Comparison of ENCODE assay signal across 8 mouse cellular contexts in genomic region chr9:22411002-22411857, GRCm38 (mm10). TPM values are rescaled to one million over a fixed set of nuclear protein-coding genes. Genes with fewer than 3 reads are reported as not detected.
A peak's percentile ranks its signal among the peaks of the same experiment; 100 is the strongest.
DNase-seq lines count a peak whose midpoint lies in the region; ATAC-seq lines count a peak whose summit lies in the region.

TSS of gene 9530077C05Rik (plus strand) at chr9:22411513.

- H3K27me3 ChIP-seq in hindbrain, embryonic 13.5 days: no peaks in the 10 kb centered on the region

- peak; percentile 99 for DNase-seq in R1 (ENCODE audit: low read depth, low spot score)
- peak; percentile 98 to 99 for DNase-seq in cerebellum, postnatal 14 days
- peak; percentile 96 for DNase-seq in frontal cortex, postnatal 14 days (ENCODE audit: low spot score in 2 of 2)
- peak; percentile 96 to 99 for DNase-seq in layer of hippocampus, postnatal 14 days (ENCODE audit: low spot score in 2 of 2)
- peak; percentile 98 for DNase-seq in lung, postnatal 10 days
- peak; percentile 90 for DNase-seq in ovary, postnatal 14 days (ENCODE audit: low spot score)
- peak; percentile 95 to 96 for DNase-seq in thymus, postnatal 10 days (ENCODE audit: low spot score in 2 of 2)

- ATAC-seq in hindbrain, embryonic 13.5 days (ENCODE audit: low FRiP score): peak; percentile 99

- H3K27ac ChIP-seq in hindbrain, embryonic 13.5 days: peak within 1 kb of the TSS; percentile 79

- WGBS in hindbrain, embryonic 13.5 days: under 1% methylated on average over 43 of the region's 43 CpGs

- H3K9me3 ChIP-seq in hindbrain, embryonic 13.5 days: no peaks in the 10 kb centered on the region

- no peaks in the 10 kb centered on the region for H3K36me3 ChIP-seq in hindbrain, embryonic 13.5 days

- H3K4me2 ChIP-seq in hindbrain, embryonic 13.5 days: peak within 1 kb of the TSS; percentile 57

- no peaks in the 10 kb centered on the region for H3K4me1 ChIP-seq in hindbrain, embryonic 13.5 days (replicated peaks)

- peak within 1 kb of the TSS; percentile 79 for H3K9ac ChIP-seq in hindbrain, embryonic 13.5 days

- H3K4me3 ChIP-seq in hindbrain, embryonic 13.5 days: peak within 1 kb of the TSS; percentile 57

RNA-seq across cellular contexts. Expression of gene 9530077C05Rik, which starts in this region (rescaled TPM):
- 8.8 and 9.1 TPM in 2 replicates for polyA plus RNA-seq in hindbrain, embryonic 13.5 days (2015; fragmentation: Nextera tagmentation; extraction: Ambion mirVana)
- total RNA-seq in layer of hippocampus, postnatal 14 days (2021): 1 to 10 TPM; 7.1 to 7.2 TPM

Comparison
In these comparisons a context has a peak if more than half of its experiments do, and no peak if none do; other contexts are left out.
1. Peak in every context shown above with its lines: DNase-seq, ATAC-seq, H3K4me3 ChIP-seq and H3K27ac ChIP-seq.